Mouse (Mus musculus) liver, embryonic 11.5 days (tissue): ENCODE results near the gene Cabp4. TPM values are rescaled to one million over a fixed set of nuclear protein-coding genes. Genes with fewer than 3 reads are reported as not detected.
A peak's percentile ranks its signal among the peaks of the same experiment; 100 is the strongest.

Source experiments
- ATAC-seq: fragments of 200-750 bp; cut with Nextera tagmentation; replicated peaks from 2 replicates; pipeline ENCODE4 v1.8.0; 2017; ENCODE audit warnings: moderate number of reproducible peaks, mild to moderate bottlenecking, moderate TSS enrichment, moderate library complexity; ENCODE audit not compliant: low FRiP score
- DNase-seq: peaks from one replicate; pipeline ENCODE4 v3.0.0-alpha.2; 2017; ENCODE audit warnings: low spot score
- H3K27ac ChIP-seq: fragments of 300-500 bp; sonication (generic); 2 replicates; pipeline ENCODE4 v1.5.1; 2014; ENCODE audit warnings: mild to moderate bottlenecking, low read depth, low read length, control low read depth
- H3K27me3 ChIP-seq: fragments of 300-500 bp; sonication (generic); replicated peaks from 2 replicates; pipeline ENCODE4 v1.6.1; 2014; ENCODE audit warnings: low read length, mixed read lengths; ENCODE audit not compliant: control insufficient read depth, insufficient read depth
- H3K36me3 ChIP-seq: fragments of 300-500 bp; sonication (generic); 2 replicates; pipeline ENCODE4 v1.6.1; 2014; ENCODE audit warnings: mild to moderate bottlenecking, low read length, moderate library complexity, mixed read lengths; ENCODE audit not compliant: control insufficient read depth, insufficient read depth
- H3K4me1 ChIP-seq: fragments of 300-500 bp; sonication (generic); replicated peaks from 2 replicates; pipeline ENCODE4 v1.6.1; 2014; ENCODE audit warnings: low read length, mixed read lengths; ENCODE audit not compliant: control insufficient read depth, insufficient read depth
- H3K4me2 ChIP-seq: fragments of 300-500 bp; sonication (generic); 2 replicates; pipeline ENCODE4 v1.6.1; 2014; ENCODE audit warnings: mild to moderate bottlenecking, control low read depth, moderate library complexity
- H3K4me3 ChIP-seq: fragments of 300-500 bp; sonication (generic); 2 replicates; pipeline ENCODE4 v1.5.1; 2014; ENCODE audit warnings: low read depth, low read length, control low read depth
- H3K9ac ChIP-seq: fragments of 300-500 bp; sonication (generic); 2 replicates; pipeline ENCODE4 v1.6.1; 2014; ENCODE audit warnings: low read depth, low read length, control low read depth
- H3K9me3 ChIP-seq: fragments of 300-500 bp; sonication (generic); 2 replicates; pipeline ENCODE4 v1.6.1; 2016; ENCODE audit warnings: low read length, inconsistent platforms, mixed read lengths; ENCODE audit not compliant: control insufficient read depth
- WGBS: fragments of 180-500 bp; shearing (Covaris S2); extraction: QIAGEN DNeasy Blood & Tissue Kit; methylation state at CpG from one replicate; pipeline ENCODE4 v1.1.7; 2014; 5-methylcytosine and 5-hydroxymethylcytosine counted together
- polyA plus RNA-seq: library from polyadenylated mRNA; unstranded; fragments of >200 nt; fragmentation: Nextera tagmentation; extraction: Ambion mirVana; gene quantifications from 2 replicates; pipeline ENCODE4 v1.2.1, GENCODE M21; 2014

The Cabp4 gene
- polyA plus RNA-seq, 1 experiment from 2014 or later: 0.21 TPM

DNA sequence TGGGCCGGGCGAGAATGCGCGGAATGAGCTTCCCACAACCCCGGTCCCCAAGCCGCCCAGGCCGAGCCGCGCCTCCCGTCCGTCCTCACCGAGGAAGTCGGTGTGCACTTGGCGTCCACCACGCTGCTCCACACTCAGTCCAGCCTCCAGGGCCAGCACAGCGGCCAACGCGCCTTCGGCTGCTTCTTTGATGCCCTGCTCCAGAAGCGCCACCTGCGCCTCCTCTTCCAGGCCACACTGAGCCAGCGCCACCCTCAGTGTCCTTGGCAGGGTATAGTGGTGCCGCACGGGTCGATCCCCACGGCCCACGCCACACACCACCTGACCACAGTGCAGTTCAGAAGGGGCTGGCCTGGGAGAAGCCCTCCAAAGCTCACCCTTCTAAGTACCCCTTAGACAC, 26.0 kb upstream of the Cabp4 start:
- ATAC-seq (no peak; the same call in 1 of the 2 replicates), DNase-seq (no peak)
- Histone ChIP-seq H3K36me3 (no peaks in the 10 kb centered on the region), H3K27me3 (no peaks in the 10 kb centered on the region), H3K4me1 (peaks cover 6% of the 10 kb centered on the region), H3K9ac (peak overlapping the region; percentile 85), H3K9me3 (no peaks in the 10 kb centered on the region), H3K4me2 (peak overlapping the region; percentile 98), H3K27ac (peak overlapping the region; percentile 70), H3K4me3 (peak overlapping the region; percentile 53)
- 10% methylated on average over 27 of the region's 27 CpGs for WGBS

DNA sequence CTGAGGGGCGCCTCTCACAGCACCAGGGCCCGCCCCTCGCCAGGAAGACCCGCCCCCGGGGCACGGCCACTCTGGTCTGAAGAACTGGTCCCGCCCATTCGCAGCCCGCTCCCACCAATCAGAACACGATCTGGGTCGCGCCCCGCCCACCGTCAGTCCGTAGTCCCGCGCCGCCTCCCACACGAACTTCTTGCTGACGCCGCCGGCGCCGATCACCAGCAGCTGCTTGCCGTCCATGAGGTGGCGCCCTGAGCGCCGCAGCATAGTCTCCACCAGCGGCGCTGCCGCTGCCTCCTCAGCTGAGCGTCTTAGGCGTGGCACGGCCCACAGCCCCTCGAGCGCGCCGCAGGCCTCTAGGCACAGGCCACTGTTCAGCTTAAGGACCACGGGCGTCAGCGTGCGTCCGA, 25.5 kb upstream of the Cabp4 start:
- H3K4me1 ChIP-seq: peaks cover 6% of the 10 kb centered on the region
- no peaks in the 10 kb centered on the region for H3K9me3 ChIP-seq
- peak overlapping the region; percentile 53 for H3K4me3 ChIP-seq
- H3K36me3 ChIP-seq: no peaks in the 10 kb centered on the region
- peak overlapping the region; percentile 70 for H3K27ac ChIP-seq
- peak overlapping the region; percentile 85 for H3K9ac ChIP-seq
- no peaks in the 10 kb centered on the region for H3K27me3 ChIP-seq
- DNase-seq (peak; percentile 99), ATAC-seq (peak; percentile 94)
- peak overlapping the region; percentile 98 for H3K4me2 ChIP-seq
- WGBS: under 1% methylated on average over 43 of the region's 43 CpGs

DNA sequence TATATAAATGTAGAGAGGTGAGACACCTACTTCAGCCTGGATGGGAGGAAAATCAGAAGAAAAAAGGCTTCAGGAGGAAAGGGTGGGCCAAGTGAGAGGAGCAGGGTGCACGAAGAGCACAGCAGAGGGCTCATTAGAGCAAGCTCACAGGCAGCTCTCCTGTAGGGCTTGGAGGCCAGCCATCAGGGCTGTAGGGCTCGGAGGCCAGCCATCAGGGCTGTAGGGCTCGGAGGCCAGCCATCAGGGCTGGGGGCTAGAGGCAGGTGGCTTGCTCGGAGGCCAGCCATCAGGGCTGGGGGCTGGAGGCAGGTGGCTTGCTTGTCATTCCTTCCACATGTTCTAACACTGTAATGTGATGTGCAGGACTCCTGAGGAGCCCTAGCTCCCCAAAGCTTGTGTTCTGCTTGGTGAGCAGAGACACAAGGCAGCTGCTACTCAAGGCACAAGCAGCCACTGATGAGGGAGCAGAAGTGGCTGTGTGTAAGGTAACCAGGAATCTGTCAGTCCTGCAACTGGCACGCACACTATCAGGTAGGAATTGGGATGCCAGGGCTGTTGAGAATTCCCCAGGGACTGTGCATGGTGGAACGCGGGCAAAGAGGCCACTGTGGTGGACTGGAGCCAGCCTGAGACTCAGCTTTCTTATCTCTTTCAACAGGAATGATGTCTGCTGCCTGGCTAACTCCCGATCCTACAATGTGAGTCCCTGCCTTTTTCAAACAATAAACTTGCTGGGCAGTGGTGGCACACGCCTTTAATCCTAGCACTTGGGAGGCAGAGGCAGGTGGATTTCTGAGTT, 23.0 kb upstream of the Cabp4 start:
- H3K4me2 ChIP-seq: no peak overlapping the region
- H3K4me3 ChIP-seq: no peak overlapping the region
- no peak overlapping the region for H3K9ac ChIP-seq
- WGBS: 59% methylated on average over 9 of the region's 9 CpGs
- H3K9me3 ChIP-seq: no peaks in the 10 kb centered on the region
- DNase-seq (no peak), ATAC-seq (no peak)
- H3K27ac ChIP-seq: no peak overlapping the region
- 0 out of 2 replicates have a peak, but pooled peaks cover under 1% of the 10 kb centered on the region for H3K36me3 ChIP-seq
- peaks cover 14% of the 10 kb centered on the region for H3K4me1 ChIP-seq
- H3K27me3 ChIP-seq: no peaks in the 10 kb centered on the region

DNA sequence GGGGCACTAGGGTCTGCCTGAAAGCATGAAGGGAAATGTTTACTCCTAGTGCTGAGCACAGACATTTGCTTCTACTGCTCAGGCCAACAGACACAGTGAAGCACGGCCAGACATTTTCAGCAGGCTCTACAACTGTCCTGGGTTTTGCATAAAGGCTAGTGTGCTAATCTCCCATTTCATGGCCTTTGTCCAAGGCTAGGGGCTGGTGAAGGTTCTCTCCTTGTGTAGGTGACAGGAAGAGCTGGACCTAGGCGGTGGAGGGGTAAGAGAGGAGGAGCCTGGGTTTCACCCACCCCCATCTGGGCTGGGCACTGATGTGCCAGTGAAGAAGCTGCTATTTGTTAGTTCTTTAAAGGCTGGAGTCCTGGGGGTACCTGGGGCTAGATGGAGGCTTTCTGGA, 20.9 kb upstream of the Cabp4 start:
- ATAC-seq (no peak), DNase-seq (no peak)
- Histone ChIP-seq H3K4me2 (no peak overlapping the region), H3K4me1 (peaks cover 8% of the 10 kb centered on the region), H3K9me3 (no peaks in the 10 kb centered on the region), H3K9ac (no peak overlapping the region), H3K27me3 (no peaks in the 10 kb centered on the region), H3K27ac (no peak overlapping the region), H3K4me3 (no peak overlapping the region), H3K36me3 (peaks cover 9% of the 10 kb centered on the region)
- WGBS: 75% methylated on average over 2 of the region's 2 CpGs

DNA sequence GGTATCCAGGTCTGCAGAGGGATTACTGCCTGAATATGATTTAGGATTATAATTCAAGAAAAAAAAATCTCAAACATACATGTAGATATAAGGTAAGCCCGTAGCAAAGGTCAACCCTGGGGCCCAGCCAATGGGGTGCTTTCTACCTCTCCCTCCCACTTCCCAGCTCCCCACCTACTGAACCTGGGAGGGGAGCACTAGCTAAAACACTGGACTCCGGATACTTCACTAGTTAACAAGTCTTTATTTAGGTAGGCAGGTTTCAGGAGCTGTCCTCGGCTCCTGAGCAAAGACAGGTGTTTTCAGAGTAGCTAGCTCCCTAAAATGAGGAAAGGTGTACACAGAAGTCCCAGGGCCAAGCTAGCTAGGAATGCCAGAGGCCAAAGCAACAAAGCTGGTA, 20.3 kb upstream of the Cabp4 start:
- Histone ChIP-seq H3K27me3 (no peaks in the 10 kb centered on the region), H3K4me2 (no peak overlapping the region), H3K4me1 (peaks cover 7% of the 10 kb centered on the region), H3K9me3 (no peaks in the 10 kb centered on the region), H3K36me3 (peaks cover 9% of the 10 kb centered on the region), H3K27ac (no peak overlapping the region), H3K4me3 (no peak overlapping the region), H3K9ac (no peak overlapping the region)
- WGBS: 78% methylated on average over 3 of the region's 3 CpGs
- no peak for ATAC-seq
- DNase-seq: no peak

DNA sequence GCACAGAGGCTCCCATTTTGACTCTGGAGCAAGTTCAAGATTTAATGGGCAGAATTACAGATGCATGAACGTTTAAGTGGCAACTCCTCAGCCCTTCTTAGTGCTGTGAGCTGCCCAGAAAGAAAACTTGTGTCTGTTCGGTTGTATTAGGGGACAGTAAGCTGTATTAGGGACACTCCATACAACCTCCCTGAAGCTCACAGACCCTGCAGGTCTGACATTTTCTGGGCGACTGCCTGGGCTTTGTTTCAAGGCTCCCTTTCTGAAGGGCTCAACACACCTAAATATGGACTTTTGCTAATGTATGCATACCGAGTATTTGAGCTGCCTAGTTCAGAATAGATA, 19.7 kb upstream of the Cabp4 start:
- peaks cover 13% of the 10 kb centered on the region for H3K36me3 ChIP-seq
- H3K4me1 ChIP-seq: peaks cover 7% of the 10 kb centered on the region
- H3K9ac ChIP-seq: peak overlapping the region; percentile 77
- H3K27me3 ChIP-seq: no peaks in the 10 kb centered on the region
- no peaks in the 10 kb centered on the region for H3K9me3 ChIP-seq
- peak; percentile 18; the same call in 1 of the 2 replicates for ATAC-seq
- DNase-seq: no peak
- H3K4me3 ChIP-seq: peak overlapping the region; percentile 64
- H3K4me2 ChIP-seq: peak overlapping the region; percentile 94
- 0 out of 2 replicates have a peak overlapping the region, but pooled peaks have one; percentile 22 for H3K27ac ChIP-seq
- 38% methylated on average over 4 of the region's 4 CpGs for WGBS

DNA sequence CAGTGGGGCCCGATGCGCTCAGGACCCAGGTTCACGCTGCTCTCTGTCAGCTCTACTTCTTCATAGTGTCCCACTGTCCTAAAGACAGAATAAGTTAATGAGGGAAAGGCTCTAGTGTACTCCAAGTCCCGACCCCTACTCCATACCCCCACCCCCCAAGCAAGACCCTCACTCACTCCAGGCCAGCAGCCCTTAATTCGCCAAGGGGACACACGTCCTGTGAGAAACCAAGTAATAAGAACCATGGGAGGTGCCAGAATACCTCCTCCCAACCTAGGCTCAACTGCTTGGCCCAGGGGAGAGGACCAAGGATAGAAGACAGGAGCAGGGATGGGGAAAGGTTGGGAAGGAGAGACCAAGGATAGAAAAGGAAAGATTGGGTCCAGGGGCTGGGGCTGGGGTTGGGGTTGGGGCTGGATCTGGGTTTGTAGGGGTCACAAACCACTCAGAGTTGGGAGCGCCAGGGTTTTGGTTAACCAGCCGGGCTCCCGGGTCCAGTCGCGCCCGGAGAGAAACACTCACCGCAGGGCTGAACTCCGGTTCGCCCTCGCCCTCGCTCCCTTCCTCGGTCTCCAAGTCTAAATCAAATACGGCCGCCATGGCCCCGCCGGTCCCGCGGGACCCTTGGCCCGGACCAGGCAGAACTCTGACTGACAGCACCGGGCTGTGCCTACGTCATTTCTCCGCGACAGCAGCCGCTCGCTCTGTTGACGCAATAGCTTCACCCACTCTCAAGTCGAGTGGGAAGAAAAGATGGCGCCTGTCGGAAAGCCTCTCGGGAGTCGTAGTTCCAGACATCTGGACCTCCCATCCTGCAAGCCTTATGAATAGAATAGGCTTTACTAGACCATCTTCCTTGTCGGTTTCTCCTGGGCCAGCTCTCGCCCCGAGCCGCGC, 19.1 kb upstream of the Cabp4 start, which contains the start of gene Rps6kb2:
Rps6kb2 (minus strand) TSS at position 709 of the 897 bp plus-strand sequence.
- ATAC-seq: peak; percentile 85
- peak within 1 kb of the TSS; percentile 64 for H3K4me3 ChIP-seq
- no peaks in the 10 kb centered on the region for H3K27me3 ChIP-seq
- H3K27ac ChIP-seq: 0 out of 2 replicates have a peak within 1 kb of the TSS, but pooled peaks have one; percentile 22
- H3K9me3 ChIP-seq: no peaks in the 10 kb centered on the region
- peaks cover 18% of the 10 kb centered on the region for H3K36me3 ChIP-seq
- peak within 1 kb of the TSS; percentile 77 for H3K9ac ChIP-seq
- 7% methylated on average over 42 of the region's 42 CpGs for WGBS
- peak; percentile 91 for DNase-seq
- peak within 1 kb of the TSS; percentile 94 for H3K4me2 ChIP-seq
- peaks cover 7% of the 10 kb centered on the region for H3K4me1 ChIP-seq

DNA sequence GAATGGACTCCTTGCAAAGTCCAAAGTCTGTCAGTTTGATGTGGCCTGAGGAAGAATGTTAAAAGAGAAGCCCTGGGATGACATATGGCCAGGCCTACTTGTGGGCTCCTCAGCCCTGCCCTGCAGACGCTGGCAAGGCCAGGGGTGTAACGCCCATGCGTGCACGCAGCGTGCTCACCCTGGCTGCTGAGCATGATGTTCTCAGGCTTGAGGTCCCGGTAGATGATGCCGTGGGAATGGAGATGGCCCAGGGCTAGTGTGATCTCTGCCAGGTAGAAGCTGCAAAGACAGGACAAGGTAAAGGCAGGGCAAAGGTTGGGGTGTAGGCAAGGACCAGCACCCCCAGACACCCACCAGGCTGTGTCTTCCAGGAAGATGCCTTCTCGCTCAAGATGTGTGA, 15.2 kb upstream of the Cabp4 start:
- DNase-seq: no peak
- 94% methylated on average over 8 of the region's 8 CpGs for WGBS

More for the DNA sequence above, 15.2 kb upstream of the Cabp4 start:
- Histone ChIP-seq H3K4me2 (no peak overlapping the region), H3K9ac (no peak overlapping the region), H3K36me3 (peaks cover 33% of the 10 kb centered on the region), H3K27ac (no peak overlapping the region), H3K4me3 (no peak overlapping the region), H3K4me1 (peaks cover 18% of the 10 kb centered on the region), H3K9me3 (no peaks in the 10 kb centered on the region), H3K27me3 (no peaks in the 10 kb centered on the region)
- ATAC-seq: no peak
